Mouse (Mus musculus): ENCODE measurements at regions not wholly inside any gene's neighbourhood (a gene's known extent, or its start where the extent isn't known, plus 50 kb on each side); places are given as distances from the start of the nearest gene placed in this dataset.

GRCm38 (mm10) chr8:112092831-112093230, 78.0 kb upstream of the Gm6793 start:
- TF ChIP-seq POLR2A (IDR thresholded peaks at IDR 0.05; ENCODE audit: low read depth, low read length) (no peak), CTCF (IDR thresholded peaks at IDR 0.05; ENCODE audit: borderline replicate concordance, insufficient read depth, low read length) (no peak)
